Mouse (Mus musculus) testis, adult 2 months (tissue): ENCODE measurements around the gene Tmem25.

Experiments used
- CTCF ChIP-seq: fragments of 200-500 bp; IDR thresholded peaks from 2 replicates; pipeline ENCODE4 v1.5.1; 2012; ENCODE audit warnings: low read depth, mild to moderate bottlenecking, inconsistent platforms, low read length, moderate library complexity; ENCODE audit not compliant: control insufficient read depth, insufficient read depth, insufficient replicate concordance
- POLR2A ChIP-seq: fragments of 200-500 bp; IDR thresholded peaks from 2 replicates; pipeline ENCODE4 v1.6.1; 2012; ENCODE audit warnings: low read depth, mild to moderate bottlenecking, inconsistent platforms, low read length, moderate library complexity; ENCODE audit not compliant: control insufficient read depth

DNA sequence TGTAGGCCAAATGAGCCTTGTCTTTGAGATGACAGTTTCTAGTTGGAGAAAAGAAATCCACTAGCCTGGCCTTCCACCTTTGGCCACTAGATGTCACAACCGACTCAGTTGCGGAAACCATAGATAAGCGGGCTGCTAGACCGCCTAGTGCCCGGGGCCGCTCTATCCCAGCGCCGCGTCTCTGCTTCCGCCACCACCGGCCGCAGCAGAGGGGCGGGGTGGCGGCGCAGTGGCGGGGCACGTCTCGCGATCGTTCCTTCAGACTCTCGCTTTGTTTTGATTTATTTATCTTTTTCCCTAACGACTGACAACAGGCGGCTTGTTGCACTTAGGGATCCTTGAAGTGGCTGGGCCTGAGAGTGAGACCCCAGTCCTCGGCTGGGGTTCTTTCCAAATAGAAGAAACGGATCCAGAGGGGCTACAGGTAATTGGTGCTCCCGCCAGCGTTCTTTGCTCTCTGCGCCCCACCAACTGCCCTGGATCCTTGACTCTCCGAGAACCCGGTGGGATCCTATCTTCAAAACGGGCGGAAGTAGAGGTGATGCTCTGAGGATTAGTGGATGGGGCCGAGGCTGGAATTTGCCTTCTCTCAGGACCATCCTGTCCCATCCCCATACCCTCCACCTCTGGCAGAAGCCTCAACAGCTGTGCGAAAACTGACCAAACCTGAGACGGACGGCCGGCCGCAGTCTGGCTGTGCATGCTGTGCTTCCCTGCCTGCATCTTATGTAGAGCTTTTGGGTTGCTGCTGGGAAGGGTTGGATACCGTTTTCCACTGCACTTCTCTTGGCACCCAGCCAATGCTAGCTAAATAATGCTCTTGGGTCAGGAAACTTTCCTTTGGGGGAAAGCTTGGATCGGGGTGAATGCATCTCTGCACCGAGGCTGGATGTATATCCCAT lies 26.1 kb downstream of the Tmem25 start:
- TF ChIP-seq POLR2A: peak; percentile 89
- peak; percentile 80; the same call in 1 of the 2 replicates for TF ChIP-seq CTCF
